Mouse (Mus musculus) CD4-positive, CD25-positive, alpha-beta regulatory T cell, adult 9 weeks (primary cell): ENCODE data around the gene Ciao1. TPM values are rescaled to one million over a fixed set of nuclear protein-coding genes. Genes with fewer than 3 reads are reported as not detected.

Experiments used
- polyA plus RNA-seq: library from polyadenylated mRNA; unstranded; fragments of 100-300 nt; shearing (Covaris generic); gene quantifications from one replicate; pipeline ENCODE4 v1.2.1, GENCODE M21; 2017

Gene Ciao1
- polyA plus RNA-seq, result 119 TPM

GRCm38 (mm10) chr2:127247592-127248333 lies at the start of gene Ciao1, which contains the start of gene Tmem127:
TSS of gene Ciao1 (minus strand) at chr2:127247816.
TSS of gene Tmem127 (plus strand) at chr2:127247908.

GRCm38 (mm10) chr2:127269491-127270299 lies 22.1 kb upstream of the Ciao1 start, which contains the start of gene Stard7:
TSS of gene Stard7 (plus strand) at chr2:127270218.

GRCm38 (mm10) chr2:127207547-127208451 lies 39.8 kb downstream of the Ciao1 start, which contains the start of the genes 1810024B03Rik and Snrnp200:
TSS of gene 1810024B03Rik (minus strand) at chr2:127208280.
TSS of gene Snrnp200 (plus strand) at chr2:127208386.

Other genes with a start within 250 kb of the Ciao1 start
- 22.1 TPM for gene Ap4e1, start 239.1 kb downstream of the Ciao1 start, polyA plus RNA-seq
- gene Blvra, start 177.2 kb downstream of the Ciao1 start, polyA plus RNA-seq, result 85.0 TPM
- gene Ncaph, start 113.9 kb downstream of the Ciao1 start, polyA plus RNA-seq, result 6.7 TPM
- gene Itpripl1, start 104.4 kb downstream of the Ciao1 start, polyA plus RNA-seq, result 8.7 TPM
- gene 1810024B03Rik, start 39.5 kb downstream of the Ciao1 start, polyA plus RNA-seq, result 1.4 TPM
- gene Snrnp200, start 39.4 kb downstream of the Ciao1 start, polyA plus RNA-seq, result 129 TPM
- gene Tmem127, start 92 bp upstream of the Ciao1 start, polyA plus RNA-seq, result 23.9 TPM
- gene Stard7, start 22.4 kb upstream of the Ciao1 start, polyA plus RNA-seq, result 28.4 TPM
- 16.4 TPM for gene Dusp2, start 88.3 kb upstream of the Ciao1 start, polyA plus RNA-seq
- 0.33 TPM for gene Astl, start 90.8 kb upstream of the Ciao1 start, polyA plus RNA-seq
- not detected for gene Adra2b, start 115.4 kb upstream of the Ciao1 start, polyA plus RNA-seq
- 0.37 TPM for gene Gpat2, start 177.4 kb upstream of the Ciao1 start, polyA plus RNA-seq
- gene Fahd2a, start 196.7 kb upstream of the Ciao1 start, polyA plus RNA-seq, result 40.3 TPM